Mouse (Mus musculus) ovary, postnatal 36 days (tissue): ENCODE measurements at regions not wholly inside any gene's neighbourhood (a gene's known extent, or its start where the extent isn't known, plus 50 kb on each side); places are given as distances from the start of the nearest gene placed in this dataset.

Experiments
- DNase-seq: peaks from one replicate; pipeline ENCODE4 v3.0.0; 2022; ENCODE audit warnings: low spot score, mixed read lengths

- DNase-seq = no peak
Measured at GRCm38 (mm10) chr4:54704696-54705095, 240.2 kb upstream of the Zfp462 start.

- no peak for DNase-seq
Measured at GRCm38 (mm10) chr4:54709751-54710150, 235.1 kb upstream of the Zfp462 start.

GRCm38 (mm10) chr4:54712929-54713328 lies 231.9 kb upstream of the Zfp462 start:
- DNase-seq = no peak

- no peak for DNase-seq
Measured at GRCm38 (mm10) chr4:54714612-54715342, 230.1 kb upstream of the Zfp462 start.

- DNase-seq = no peak
Measured at GRCm38 (mm10) chr4:54718083-54718482, 226.8 kb upstream of the Zfp462 start.

- no peak for DNase-seq
Measured at GRCm38 (mm10) chr4:54739001-54739400, 205.8 kb upstream of the Zfp462 start.

- DNase-seq = no peak
Measured at GRCm38 (mm10) chr4:54751458-54751857, 193.4 kb upstream of the Zfp462 start.

GRCm38 (mm10) chr4:54756441-54756840 lies 188.4 kb upstream of the Zfp462 start:
- DNase-seq = no peak

GRCm38 (mm10) chr4:54757715-54758500 lies 186.9 kb upstream of the Zfp462 start:
- DNase-seq = peak; percentile 16

GRCm38 (mm10) chr4:54758501-54758829 lies 186.4 kb upstream of the Zfp462 start:
- DNase-seq = no peak

GRCm38 (mm10) chr4:54761257-54761656 lies 183.6 kb upstream of the Zfp462 start:
- DNase-seq = no peak

GRCm38 (mm10) chr4:54765045-54765444 lies 179.8 kb upstream of the Zfp462 start:
- DNase-seq = no peak

GRCm38 (mm10) chr4:54767506-54768200 lies 177.2 kb upstream of the Zfp462 start:
- DNase-seq = no peak

- no peak for DNase-seq
Measured at GRCm38 (mm10) chr4:54768836-54769235, 176.0 kb upstream of the Zfp462 start.

- DNase-seq = no peak
Measured at GRCm38 (mm10) chr4:54774066-54774465, 170.8 kb upstream of the Zfp462 start.

- no peak for DNase-seq
Measured at GRCm38 (mm10) chr4:54774717-54775116, 170.1 kb upstream of the Zfp462 start.

GRCm38 (mm10) chr4:54780511-54780910 lies 164.3 kb upstream of the Zfp462 start:
- no peak for DNase-seq

- no peak for DNase-seq
Measured at GRCm38 (mm10) chr4:54791217-54791742, 153.6 kb upstream of the Zfp462 start.

GRCm38 (mm10) chr4:54793857-54794256 lies 151.0 kb upstream of the Zfp462 start:
- DNase-seq = no peak

- no peak for DNase-seq
Measured at GRCm38 (mm10) chr4:54795246-54795645, 149.6 kb upstream of the Zfp462 start.

- no peak for DNase-seq
Measured at GRCm38 (mm10) chr4:54798523-54798922, 146.3 kb upstream of the Zfp462 start.

- no peak for DNase-seq
Measured at GRCm38 (mm10) chr4:54811163-54811562, 133.7 kb upstream of the Zfp462 start.
